Mouse (Mus musculus) CD4-positive, CD25-positive, alpha-beta regulatory T cell, adult 2 months (primary cell): ENCODE measurements at regions not wholly inside any gene's neighbourhood (a gene's known extent, or its start where the extent isn't known, plus 50 kb on each side); places are given as distances from the start of the nearest gene placed in this dataset.

Source experiments
- DNase-seq: peaks from one replicate; pipeline ENCODE4 v3.0.0-alpha.2; 2012; ENCODE audit warnings: low read depth, low spot score

DNA sequence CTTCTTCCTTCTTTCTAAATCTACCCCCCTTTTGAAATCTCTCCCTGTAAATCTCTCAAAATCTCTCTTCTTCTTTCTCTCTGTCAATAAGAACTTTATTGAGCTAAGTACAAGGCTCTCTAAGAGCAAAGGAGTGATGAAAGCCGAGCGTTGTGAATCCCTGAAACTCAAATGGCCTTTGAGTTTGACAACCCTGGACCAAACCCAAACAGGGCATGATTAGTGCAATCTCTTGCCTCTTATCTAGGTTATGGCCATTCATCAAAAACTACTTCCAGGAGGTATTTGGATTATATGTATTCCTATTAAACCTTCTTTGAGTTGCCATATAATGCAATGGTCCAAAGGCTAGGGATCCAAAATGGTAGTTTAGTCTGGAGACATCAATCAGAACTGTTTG lies 304.0 kb downstream of the Inhba start:
- DNase-seq, result no peak

DNA sequence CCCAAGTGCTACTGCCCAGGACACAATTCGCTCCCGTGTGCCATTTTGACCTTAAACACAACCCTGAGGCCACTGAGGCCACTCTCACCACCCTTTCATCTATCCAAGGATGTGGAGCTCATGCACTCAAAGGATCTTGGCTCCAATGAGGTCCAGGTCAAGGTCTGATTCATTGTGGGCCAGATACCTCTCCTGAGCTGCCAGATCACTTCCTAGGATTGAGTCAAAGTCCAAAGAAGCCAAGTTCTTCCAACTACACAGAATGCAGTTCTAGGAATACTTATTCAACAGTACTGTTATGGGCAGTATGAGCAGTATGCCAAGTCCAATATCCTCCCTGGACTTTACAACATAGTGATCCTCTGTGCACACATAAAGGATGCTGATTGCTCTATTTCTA lies 304.9 kb downstream of the Inhba start:
- DNase-seq, result no peak

DNA sequence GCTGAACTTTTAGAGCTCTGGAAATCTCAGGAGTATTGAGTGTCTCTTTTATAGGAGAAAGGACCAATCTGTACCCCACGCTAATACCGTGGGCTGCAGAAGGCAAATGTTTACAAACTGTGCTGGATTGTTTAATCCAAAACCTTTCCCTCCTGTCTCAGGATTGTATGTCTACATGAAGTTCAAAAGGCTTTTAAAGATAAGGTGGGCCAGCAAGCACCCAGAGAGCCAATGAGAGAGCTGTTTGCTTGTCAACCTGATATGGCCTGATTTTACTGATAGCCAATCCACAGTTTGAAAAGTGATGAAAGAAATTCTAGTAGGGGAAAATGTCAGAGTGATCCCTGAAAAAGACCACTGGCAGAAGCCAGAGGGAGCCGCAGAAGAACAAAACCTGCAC lies 305.8 kb downstream of the Inhba start:
- no peak for DNase-seq

DNA sequence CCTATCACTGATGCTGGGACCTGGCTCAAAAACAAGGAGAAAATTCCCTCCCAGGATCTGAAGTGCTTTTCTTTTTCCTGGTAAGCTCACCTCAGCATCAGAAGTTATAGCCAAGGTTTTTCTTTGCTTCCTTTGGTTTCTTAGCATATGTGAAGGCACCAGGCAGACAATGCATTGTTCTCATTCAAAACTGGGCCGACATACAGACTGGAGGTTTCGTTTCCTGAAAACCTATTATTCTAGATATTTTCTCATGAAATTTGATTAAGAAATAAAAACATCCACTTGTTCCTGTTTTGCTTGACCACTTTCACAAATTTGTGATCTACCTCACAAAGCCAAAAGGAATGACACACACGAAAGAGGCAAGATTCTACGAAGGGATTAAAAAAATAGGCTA lies 308.7 kb downstream of the Inhba start:
- no peak for DNase-seq

DNA sequence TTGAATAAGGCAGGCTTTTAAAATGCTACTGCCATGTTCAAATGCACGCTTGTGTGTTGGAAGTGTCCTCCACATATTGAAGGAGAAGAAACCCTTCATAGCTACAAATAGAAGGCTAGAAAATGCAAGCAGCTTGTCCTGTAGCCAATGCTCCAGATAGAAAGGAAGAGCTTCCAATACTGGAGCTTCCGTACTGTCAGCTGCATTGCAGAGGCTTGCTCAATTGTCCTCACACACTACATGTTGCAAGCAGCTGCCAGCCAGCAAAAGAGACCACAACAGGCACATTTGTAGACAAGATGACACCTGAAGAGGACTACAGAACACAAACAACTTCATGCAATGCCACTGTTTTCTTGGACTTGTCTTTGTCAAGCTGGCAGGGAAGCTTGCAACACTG lies 314.0 kb downstream of the Inhba start:
- no peak for DNase-seq

DNA sequence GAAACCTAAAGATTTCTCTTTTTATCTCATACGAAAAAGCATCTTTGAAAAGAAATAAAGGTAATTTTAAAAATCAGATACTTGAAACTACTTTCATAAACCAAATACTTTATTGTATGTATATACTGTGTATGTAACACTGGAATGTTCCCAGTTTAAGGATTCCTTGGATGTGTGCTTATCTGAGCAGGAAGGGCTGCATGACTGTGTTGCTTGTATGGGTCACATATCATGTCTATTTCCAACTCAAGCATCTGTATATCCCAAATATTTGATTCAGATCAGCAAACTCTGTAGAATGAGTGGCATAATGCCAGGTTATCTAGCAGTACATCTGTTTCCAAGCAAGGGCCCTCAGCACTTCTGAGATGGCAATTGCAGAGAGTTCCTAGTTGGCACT lies 330.1 kb downstream of the Inhba start:
- DNase-seq, result no peak

DNA sequence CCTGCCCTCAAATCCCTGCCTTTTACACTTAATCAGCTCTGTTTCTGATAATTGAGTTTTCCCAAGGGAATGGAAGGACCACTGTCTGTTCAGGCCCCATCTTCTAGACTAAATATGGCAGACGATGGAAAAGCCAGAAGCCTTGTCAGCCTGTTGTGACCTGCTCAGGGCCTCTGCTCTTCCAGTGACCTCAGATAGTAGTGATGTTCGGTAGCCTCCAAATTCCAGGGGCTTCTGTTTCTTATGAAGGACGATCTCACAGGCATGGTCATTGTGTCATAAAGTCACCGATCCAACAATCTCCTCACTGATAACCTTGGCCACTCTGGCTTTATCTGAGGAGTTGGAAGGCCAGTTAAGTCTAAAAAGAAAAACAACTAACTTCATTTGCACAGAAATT lies 330.5 kb downstream of the Inhba start:
- no peak for DNase-seq

DNA sequence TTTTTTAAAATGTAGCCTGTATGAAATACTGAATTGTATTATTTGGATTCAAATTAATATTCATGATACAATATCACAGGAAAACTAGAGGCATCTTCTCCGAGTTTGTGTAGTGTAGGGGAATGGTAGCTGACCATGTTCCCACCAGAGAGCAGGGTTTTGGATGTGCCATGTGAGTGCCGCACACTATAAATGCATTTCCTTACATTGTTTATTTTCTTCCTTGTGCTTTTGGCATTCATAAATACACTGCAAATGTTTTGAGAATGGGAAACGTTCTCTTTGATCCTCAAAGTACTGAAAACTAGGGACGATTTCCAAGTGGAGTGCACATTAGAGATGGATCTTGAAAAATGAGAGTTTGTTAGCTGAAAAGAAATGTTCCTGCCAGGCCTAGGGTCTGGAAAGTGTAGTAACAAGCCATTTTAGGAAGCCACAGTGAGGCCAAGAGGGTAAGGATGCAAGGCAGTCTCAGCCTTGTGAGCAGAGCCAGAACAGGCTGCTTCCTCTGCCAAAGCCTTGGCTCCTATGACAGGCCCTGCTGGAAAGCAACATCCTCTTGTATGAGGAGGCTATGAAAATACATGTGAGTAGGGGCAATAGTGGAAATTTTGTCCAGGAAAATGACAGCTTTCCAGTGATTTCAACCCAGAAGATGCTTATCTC lies 331.8 kb downstream of the Inhba start:
- no peak for DNase-seq

DNA sequence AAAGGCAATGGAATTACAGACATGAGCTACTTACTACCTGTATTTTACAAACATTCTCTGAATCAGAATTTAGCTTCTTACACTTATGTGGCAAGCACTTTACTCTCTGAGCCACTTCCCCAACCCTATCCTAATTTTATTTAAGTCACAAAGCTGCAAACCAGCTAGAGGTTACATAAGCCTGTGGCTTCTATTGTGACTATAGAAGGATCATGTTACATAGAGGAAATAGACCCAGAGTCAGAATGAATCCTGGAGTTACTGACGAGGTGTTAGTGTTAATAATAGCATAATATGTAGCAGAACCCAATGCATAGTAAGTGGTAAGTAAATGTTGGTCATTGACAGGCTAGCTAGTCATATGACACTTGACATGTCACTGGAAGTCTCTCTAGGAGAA lies 337.7 kb downstream of the Inhba start:
- no peak for DNase-seq

DNA sequence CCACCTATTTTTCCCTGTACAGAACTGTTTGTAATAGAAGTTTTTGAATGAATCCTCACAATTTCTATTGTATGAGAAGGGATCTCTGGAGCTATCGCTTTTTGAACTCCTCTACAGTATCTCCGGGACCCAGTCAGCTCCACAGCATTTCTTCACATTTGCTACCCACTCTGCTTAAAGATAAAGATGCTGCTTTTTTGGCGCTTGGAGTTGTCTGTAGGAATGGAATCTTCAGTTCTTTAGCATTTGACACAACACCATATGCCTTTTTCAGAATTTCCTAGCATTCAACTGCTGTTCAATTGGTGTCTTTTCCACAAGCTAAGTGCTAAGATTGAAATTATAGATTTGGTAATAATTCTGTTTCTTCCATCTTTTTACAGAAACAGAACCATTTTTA lies 338.4 kb downstream of the Inhba start:
- no peak for DNase-seq

DNA sequence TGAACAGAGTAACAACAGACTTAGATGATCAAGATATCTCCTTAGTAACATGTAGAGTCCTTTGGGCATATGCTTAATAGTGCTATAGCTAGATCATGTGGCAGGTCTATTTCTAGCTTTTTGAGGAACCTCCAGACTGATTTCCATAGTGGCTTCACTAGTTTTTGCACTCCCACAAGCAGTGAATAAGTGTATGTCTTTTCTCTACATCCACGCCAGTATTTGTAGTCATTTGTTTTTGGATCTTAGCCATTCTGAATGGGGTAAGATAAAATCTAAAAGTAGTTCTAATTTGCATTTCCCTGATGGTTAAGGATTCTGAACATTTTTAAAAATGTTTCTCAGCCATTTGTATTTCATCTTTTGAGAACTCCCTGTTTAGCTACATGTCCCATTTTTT lies 343.7 kb downstream of the Inhba start:
- no peak for DNase-seq

DNA sequence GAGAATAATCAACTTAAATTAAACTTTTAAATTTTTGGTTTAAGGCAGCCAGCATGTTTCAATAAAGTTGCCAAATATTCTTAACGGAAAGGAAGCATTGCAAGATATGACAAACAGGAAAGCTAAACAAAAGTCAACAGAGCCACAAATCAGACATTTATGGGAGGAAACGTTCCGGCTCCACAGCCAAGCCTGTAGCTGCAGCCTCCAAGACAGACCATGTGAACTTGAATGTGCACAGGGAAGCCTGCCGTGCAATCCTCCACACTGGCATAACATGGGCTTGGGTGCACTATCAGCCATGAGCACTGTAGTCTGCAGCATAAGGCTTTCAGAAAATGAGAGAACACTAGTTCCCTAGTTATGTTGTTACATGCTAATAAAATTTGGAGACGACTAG lies 367.8 kb downstream of the Inhba start:
- no peak for DNase-seq

DNA sequence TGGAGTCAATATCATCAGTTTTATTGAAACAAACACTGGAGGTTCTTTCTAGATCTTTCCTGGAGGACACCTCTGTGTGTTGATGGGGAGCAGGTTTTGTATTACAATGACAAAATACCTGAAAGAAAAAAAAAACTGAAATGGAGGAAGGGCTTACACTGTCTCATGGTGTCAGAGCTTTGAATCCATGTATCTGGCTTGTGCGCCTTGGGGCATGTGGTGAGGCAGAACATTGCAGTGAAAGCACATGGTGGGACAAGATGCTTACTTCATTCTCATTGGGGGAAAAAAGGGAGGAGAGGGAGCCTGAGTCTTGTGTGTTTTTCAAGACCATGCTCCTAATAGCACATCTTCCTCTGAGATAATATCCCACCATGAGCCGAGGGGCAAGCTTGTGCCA lies 368.3 kb downstream of the Inhba start:
- DNase-seq, result no peak

DNA sequence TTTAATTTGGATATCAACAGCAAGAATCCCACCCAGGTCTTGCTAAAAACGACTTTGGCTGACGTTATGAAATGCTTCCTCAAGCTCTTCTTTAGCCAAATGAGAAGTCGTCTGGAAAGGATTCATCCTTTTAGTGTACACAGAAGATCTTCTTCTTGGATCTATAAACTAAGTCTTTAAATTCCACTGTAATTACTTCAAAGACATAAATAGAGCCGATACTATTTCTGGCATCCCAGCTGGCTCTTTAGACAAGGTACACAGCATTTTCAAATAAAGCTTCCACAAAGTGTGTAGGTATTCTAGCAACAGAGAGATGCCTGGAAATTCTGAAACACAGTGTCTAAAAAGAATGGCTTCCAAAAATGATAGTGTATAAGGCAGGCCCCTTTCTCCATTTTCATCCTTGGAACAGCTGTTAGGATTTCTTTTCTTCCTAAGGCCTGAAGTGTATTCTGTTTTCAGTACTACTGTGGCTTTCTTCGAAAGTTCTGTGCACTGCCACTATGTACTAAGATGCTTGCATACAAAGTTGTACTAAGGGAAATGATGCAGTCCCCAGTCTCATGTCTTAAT lies 371.4 kb downstream of the Inhba start:
- DNase-seq, result no peak

DNA sequence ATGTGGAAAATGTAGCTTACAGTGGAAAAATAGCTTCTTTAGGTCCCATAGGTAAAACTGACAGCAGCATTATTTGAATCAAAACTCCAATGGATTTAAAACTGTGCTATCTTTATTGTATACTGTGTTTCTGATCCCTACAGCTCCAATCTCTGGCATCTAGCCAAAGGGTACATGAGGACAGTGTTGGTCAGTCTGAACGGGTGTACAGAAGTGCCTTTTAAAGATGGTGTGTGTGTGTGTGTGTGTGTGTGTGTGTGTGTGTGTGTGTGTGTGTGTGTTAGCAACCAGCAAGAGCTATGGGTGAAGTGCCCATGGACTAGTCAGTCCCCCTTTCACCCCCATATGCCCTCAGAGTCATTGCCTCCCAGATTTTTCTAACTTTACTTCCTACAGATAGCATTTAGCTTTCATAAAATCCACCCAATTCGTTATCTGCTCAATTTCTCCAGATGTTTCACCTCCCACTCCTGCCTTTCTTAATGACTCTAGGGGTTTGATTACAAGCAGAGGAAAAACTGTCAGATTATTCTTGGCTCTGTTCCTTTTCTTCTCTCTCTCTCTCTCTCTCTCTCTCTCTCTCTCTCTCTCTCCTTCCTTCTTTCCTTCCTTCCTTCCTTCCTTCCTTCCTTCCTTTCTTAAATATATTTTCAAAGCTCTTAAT lies 404.8 kb downstream of the Inhba start:
- no peak for DNase-seq

DNA sequence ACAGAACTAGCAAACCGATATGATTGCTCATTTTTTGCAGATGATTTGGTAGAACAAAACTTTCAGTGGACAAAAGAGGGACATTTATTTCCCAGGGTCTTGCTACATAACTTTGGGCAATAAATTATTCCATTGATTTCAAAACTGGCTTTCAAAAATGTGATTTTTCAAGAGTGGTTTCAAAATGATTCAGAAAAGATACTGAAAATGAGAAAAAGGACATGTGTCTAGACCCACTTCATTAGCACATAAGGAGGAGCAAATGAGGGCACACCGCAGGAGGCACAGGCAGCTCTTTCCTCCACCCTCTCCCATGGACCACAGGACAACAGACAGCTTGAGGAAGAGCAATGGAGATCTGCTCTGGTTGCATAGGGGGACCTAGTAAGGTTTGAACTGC lies 412.5 kb downstream of the Inhba start:
- DNase-seq, result no peak

DNA sequence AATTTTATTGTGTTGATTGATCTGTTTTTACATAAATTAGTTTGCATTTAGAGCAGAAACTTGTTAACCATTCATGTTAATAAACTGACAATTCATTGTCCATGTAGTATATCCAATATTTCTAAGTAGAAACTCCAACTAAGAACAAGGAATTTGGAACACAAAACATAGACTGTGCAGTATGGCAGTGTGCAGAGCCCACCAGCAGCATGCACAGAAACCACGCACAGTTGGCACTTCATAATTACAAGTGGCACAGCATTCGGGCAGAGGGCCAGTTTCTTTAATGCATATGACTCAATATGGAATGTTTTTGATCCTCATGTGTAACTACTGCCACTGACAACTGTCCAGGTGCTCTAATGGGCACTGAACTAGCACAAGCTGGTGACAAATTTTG lies 423.8 kb downstream of the Inhba start:
- DNase-seq, result no peak

DNA sequence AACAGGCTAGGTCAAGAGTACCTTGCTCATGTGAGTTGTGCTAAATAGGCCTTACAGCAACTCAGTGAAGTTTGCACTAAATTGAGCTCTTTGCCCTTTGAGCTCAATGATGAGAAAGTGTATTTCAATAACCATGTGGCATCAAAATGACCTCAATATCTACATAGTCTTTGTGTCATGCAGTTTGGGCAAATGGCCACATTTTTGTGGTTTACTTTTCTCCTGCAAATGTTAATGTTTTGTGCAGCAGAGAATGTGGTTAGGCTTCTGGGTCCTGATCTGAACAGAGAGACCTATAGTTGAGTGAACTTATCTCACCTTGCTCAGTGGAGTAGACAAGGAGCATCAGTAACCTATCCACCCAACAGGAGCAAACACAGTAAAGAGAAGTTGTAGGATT lies 441.6 kb downstream of the Inhba start:
- DNase-seq, result no peak

DNA sequence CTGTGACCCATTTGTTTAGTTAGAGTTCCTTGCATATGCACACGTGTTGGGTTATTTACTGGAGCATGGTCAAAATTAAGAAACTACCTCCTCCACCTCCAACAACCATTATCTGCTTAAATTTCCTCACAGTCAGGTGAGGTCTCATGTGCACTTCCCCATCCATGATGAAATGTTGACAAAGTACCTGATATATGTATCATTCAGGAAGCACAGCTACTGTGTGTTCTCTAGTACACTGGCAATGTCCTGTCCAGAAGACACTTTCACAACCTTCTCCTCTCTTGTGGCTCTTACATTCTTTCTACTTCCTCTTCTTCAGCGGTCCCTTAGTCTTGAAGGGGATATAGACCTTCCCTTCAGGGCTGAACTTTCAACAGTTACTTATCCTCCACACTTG lies 448.1 kb downstream of the Inhba start:
- no peak for DNase-seq

DNA sequence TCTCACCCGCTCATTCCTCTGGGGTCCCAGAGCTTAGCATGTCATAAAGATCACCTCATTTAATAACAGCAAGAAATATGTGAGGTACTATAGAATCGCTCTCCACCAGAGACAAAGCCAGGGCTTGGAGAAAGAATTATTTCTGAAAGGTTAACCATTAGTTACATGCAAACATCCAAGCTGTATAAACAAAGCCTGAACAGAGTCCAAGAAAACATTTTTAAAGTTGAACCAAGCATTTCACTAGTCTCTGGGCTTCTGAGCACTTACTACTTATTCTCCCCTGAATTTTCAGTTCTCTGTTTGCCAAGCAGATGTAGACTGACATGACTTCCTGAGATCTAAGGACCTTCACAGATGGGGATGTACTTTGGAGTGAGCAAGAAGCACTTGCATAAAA lies 450.0 kb downstream of the Inhba start:
- DNase-seq, result no peak

DNA sequence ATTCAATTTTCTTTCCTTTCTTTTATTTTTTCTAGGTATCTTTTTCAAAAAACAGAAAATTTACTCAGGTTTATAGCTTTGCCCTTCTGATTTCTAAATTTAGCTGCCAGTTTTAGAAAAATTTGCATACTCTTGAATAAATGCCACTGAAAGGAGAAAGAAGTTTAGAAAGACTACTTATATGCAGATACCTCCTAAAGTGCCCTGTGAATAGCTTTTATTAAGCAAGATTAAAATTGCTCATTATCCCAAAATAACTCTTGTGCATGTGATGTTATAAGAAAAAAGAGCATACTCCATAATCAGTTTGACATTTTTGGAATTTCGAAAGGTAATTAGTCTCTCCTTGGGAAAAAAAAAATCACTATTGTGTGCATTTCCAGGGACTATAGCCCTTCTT lies 453.2 kb downstream of the Inhba start:
- DNase-seq, result no peak

DNA sequence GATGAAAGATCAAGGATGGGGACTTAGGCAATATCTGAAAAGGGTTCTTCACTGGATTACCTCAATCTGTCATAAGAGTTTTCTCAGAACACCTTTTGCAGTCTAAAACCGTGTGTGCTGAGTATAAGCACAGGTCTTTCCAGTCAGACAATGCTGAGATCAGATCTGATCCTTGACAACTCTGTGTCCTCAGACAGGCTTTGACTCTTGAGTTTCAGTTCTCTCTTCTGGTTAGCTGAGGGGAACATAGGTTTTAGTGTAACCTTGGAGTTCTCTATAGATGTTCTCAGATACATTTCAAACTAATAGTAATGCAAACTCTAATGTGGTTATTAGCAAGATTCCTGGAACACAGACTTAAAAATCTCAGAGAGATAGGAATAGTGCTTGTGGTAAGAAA lies 453.7 kb downstream of the Inhba start:
- DNase-seq, result no peak

DNA sequence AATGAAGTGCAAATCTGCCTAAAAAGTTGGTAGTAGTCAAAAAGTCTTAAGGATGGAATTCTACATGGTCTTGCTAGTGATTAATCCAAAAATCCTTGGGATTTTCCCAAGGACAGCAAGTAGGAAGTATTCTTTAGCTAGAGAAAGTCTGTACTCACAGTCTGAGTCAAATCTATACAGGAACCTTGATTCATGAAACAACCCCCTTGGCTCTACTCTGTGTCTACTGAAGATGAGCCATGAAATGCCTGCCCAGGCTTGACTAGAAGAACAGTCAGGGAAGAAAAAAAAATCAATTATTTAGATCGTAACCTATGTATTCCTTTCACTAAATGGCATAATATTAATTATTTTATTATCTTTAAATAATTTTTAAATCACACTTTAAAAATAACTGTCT lies 454.2 kb downstream of the Inhba start:
- DNase-seq, result no peak

DNA sequence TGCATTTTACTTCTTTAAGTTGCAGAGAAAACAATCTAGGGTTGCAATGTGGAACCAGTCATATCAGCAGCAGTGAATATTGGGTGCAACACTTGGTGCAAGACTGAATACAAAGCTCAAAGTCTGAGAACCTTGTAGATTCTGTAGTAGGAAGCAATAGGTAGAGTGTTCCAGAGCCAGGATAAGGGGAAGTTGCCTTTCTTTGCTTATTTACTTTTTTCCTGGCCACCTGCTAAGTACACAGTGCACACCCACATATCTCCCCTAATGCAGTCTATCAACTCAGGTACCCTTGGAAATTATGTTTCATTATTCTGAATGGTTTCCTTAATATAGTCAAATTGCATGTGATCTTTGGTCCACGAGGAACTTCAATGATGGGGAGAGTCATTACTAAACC lies 464.9 kb downstream of the Inhba start:
- DNase-seq, result no peak
